Mouse (Mus musculus): ENCODE results near the gene Ssbp4.

The Ssbp4 gene

DNA sequence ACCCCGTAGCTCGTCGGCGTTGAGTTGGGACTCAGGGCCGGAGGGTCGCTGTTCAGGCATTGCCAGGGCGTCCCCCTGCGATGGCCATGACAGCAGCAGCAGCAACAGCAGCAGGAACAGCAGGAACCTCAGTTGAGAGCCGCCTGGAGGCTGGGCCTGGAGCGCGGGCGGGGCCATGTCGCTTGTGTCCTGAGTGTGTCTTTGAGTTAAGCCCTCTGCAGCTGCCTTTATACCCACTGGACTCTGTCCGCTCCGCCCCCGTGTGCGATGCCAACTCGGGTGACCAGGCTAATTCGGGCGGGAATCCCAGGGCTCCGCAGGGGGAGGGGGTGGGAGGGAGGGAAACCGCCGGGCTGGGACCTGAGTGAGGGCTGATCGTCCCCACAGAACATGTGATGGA is 22.8 kb upstream of the Ssbp4 start:
- in situ Hi-C loops (cut with MboI, MseI): no loop called here

DNA sequence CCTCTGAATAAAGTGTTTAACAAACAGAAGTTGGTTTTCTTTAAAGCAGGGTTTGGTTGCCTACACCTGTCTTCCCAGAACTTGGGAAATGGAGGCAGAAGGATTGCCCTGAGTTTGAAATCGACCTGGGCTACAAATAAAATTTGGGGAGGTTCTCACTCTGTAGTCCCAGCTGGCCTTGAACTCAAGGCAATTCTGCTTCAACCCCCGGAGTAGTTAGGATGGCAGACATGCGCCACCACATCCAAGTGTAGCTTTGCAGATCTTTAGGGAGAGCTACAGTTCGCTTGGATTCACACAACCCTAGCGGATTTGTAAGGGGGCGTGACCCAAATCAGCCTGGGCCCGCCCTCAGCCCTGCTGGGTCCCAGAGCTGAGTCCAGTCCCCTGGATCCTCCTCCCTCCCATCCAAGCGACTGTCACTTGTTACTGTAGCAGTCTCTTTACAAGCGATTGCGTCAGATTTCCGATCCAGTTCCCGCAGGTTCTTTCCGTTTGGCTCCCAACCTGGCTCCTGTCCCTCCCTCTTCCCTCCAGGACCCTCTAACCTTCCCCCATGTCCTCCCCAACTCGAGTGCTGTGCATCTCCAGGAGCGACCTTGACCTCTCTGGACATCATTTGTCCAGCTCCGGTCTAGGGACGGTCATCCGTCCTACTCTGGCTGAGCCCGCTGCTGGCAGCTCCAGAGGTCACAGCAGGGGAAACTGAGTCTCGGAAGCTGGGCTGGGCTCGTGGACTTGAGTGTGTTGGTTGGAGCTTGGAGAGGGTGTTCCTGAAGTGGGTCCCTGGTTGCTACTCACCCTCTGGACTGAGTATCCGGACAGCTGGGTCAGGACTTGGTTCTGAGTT is 22.1 kb upstream of the Ssbp4 start:
- in situ Hi-C loops (cut with MboI, MseI): no loop called here

DNA sequence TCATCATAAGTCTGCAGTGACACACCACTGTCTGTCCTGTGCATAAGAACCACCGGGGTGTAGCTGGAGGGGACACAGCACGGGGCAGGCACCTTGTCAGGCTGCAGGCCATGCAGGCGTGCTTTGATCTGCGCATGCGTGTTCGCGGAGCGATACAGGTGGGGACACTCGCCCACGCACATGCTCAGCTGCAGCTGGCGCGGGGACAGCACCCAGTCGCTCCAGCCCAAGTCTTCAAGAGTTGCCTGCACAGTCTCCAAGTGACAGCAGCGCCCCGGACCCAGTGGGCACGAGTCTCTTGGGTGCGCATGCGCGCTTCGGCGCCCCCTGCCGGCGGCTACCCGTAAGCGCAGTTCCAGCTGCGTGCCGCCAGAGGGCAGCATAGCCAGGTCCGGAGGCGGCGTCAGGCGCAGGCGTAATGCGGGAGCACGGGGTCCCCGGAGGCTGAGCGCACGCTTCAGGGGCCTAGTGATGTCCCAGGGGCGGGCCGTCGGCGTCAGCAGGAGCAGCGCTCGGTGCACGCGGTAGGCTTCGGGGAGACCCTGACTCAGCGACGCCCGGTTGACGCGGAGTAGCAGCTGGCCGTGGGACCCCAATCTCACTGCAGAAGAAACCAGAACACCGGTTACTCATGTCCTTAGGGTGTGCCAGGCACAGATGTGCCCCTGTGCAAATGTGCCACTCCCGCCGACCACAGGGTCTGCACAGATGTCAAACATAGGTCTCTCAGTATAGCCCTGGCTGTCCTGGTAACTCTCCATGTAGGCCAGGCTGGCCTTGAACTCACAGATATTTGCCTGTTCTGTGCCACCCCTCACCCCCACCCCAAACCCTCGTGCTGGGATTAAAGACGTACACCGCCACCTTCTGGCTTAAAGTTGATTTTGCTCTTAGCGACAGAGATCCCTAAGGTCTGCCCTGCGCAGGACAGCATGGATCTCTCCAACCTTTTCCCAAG is 21.2 kb upstream of the Ssbp4 start:
- in situ Hi-C loops (cut with MboI, MseI): no loop called here

DNA sequence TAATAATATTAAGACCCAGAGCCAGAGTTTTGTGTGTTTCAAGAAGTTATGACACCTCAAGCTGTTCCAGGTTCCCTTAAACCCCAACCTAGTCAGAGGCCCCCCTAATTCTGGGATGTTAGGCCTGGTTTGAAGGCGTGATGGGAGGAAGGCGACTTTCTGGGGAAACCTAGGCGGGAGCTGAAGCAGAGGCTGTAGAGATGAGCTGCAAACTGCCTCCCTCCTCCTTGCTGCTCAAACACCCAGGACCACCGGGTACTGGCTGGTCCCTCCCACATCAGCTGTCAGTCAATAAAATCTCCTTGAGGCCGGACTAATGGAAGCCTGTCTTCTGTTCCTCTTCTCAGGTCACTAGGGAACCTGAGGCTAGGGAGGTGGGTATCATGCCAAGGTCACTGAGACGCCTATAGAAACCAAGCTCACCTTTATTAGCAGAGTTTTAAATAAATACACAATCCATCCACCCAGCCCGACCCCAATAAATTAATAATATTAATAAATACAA is 20.4 kb upstream of the Ssbp4 start:
- in situ Hi-C loops (cut with MboI, MseI): no loop called here

DNA sequence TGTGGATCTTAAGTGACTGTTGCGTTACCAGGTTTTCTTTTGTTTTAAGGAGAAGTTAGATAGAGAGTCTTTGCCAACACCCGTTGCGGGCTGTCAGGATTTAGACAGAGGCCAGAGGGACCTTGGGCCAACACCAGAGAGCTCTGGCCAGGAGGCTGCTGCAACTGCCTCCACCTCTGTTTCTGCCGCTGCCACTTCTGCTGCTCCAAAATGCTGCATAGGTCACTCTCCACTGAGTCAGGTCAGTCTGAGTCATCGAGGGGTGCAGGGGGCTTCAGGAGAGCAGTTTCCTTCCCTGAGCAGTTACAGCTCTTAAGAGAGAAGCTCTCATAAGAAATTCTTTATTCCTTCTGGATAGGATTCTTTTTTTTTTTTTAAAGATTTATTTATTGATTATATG is 18.4 kb upstream of the Ssbp4 start:
- in situ Hi-C loops (cut with MboI, MseI): no loop called here

DNA sequence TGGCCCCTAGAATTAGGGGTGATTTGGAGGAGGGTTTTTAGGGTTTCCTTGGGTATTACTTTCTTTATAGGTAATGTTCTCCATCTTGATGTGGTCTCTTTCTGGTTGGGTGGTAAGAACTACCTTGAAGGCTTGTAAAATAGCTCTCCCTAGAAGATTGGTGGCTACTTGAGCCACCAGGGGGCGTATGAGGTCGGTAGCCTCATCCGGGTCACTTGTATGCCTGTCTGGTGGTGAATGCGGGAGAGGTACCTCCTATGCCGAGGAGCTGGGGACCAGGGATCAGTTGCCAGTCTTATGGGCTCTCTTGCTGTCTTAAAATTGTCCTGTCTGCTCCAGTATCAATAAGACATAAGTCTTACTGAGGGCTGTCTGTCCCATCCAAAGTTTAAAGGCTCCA is 16.4 kb upstream of the Ssbp4 start:
- in situ Hi-C loops (cut with MboI, MseI): no loop called here

DNA sequence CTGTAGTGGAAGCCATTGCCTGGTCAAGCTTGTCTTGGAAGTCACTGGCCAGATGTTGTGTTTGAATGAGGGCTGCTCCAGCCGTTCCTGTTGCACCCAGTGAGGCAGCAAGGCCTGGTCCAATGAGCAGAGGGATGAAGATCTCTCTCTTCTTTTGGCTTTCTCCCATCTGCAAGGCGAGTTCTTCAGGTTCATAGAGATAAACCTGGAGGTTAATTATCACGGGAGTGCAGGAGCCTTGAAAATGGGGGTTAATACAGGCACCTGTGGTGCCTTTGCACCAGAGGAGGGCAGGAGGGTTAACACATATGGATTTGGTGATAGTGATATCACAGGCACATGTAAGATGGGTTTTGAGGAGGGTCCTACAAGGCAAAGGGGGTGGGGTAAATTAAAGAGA is 13.5 kb upstream of the Ssbp4 start:
- in situ Hi-C loops (cut with MboI, MseI): no loop called here

DNA sequence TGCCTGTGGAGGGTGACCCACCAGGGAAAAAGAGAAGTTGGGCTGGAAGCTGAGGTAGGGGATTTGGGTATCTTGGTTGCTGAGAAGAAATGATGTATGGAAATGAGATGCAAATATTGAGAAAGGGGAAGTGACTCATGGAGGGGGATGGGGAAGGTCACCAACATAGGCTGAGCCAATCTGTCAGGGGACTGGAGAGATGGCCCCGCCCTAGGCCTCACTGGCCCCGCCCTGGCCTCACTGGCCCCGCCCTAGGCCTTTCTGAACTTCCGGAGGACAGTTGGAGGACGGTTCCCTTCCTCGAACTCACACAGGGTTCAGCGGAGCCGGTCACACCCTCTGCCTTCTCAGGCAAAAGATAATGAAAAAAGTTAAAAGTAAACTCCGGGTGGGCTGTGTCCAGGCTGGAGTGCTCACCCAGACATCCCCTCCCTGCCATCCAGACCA is 10.2 kb upstream of the Ssbp4 start:
- in situ Hi-C loops (cut with MboI, MseI): no loop called here

DNA sequence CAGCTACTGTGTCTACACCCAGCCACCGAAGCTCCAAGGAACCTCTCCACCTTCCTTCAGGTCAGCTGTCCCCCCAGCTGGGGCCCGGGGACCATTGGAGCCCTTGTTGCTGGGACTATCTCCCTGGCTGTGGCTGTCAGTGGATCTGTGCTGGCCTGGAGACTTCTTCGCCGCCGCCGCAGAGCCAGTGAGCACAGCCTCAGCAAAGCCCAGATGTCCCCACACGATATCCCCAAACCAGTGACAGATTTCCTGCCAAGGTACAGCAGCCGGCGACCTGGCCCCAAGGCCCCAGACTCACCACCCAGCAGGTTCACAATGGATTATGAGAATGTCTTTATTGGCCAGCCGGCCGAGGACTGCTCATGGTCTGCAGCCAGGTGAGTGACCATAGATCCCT is 9.3 kb upstream of the Ssbp4 start:
- in situ Hi-C loops (cut with MboI, MseI): no loop called here

DNA sequence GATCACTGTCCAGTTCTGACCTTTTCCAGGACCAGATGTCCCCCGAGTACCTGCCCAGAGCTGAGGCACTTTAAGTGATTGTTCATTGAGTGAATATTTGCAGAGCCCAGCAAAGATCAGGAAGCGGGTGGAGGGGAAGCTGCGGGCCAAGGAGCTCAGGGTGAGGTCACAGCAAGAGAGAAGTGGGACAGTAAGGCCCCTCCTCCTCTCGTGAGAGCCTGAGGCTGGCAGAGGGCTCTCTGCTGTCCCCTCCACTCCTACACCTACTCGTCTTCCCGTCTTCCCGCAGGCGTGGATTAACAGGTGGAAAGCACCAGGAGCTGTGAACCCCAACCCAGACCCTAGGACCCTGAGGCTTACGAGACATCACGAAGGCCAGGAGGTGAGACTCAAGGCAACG is 8.0 kb upstream of the Ssbp4 start:
- in situ Hi-C loops (cut with MboI, MseI): no loop called here

DNA sequence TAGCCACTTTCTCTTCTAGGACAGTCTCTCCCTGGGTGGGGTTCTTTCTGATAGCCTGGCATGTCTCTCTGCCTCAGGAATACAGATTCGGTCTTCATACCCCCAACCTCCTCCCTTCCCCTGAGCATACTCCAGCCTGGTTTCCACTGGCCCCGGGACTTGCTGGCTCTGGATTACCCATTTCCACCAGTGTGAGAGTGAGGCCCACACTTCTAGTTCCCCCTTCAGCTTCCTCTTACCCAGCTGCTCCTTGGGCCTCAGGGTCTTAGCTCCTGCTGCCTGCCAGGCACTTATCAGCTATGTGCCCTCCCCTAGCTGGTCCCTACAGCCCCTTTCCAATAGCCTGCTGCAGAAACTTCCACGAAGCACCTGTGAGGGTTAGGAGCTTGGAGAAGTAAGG is 7.2 kb upstream of the Ssbp4 start, which contains the start of gene Lrrc25:
Gene Lrrc25 (plus strand): TSS at position 262 of the 400 bp plus-strand sequence.
- in situ Hi-C loops (cut with MboI, MseI): no loop called here

DNA sequence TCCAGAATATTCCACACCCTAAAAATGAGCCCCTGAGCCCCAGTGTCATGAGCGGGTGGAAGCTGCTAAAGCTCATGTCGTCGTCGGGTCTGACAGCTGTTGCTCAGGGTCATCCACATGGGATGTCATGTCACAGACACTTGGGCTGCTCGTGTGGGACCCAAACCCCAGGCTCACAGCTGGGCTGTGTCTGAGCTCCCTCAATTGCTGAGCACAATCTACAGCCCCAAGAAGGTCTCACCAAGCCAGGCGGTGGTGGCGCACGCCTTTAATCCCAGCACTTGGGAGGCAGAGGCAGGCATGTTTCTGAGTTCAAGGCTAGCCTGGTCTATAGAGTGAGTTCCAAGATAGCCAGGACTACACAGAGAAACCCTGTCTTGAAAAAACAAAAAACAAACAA is 6.6 kb upstream of the Ssbp4 start:
- in situ Hi-C loops (cut with MboI, MseI): no loop called here

DNA sequence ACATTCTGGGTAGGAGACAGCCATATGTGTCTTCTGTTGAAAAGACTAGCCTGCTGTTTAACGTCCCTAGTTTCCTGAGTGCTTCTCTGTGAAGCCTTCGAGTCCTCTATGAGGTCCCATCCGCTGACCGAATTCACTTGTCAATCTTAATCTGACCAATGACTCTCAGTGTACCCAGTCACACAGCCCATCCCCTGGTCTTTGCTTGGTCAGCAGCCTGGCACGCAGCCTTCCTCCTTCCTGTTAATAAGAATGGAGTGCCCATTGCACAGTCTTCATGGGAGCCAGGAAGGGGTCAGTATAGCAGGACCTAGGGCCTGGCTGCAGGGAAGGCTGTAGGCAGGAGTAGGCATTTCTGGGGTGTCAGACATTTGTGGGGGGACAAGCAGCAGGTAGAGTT is 5.8 kb upstream of the Ssbp4 start:
- in situ Hi-C loops (cut with MboI, MseI): no loop called here

DNA sequence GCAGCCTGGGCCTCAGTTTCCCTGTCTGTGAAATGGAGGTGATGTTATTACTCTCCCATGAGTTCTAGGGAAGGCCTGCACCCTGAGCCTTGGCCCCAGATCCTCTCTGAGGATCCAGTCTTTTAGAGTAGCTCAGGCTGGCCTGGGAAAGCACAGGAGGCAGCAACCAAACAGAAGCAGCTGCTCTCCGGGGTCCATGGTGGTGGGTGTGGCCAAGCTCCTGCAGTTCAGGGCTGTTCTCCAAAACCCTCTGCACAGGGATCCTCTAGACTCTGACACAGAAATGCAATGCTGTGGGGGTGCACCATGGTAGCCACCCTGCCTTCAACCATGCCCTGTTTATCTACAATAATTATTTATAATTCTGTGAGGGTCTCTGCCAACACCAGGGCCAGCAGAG is 5.1 kb upstream of the Ssbp4 start:
- in situ Hi-C loops (cut with MboI, MseI): no loop called here

DNA sequence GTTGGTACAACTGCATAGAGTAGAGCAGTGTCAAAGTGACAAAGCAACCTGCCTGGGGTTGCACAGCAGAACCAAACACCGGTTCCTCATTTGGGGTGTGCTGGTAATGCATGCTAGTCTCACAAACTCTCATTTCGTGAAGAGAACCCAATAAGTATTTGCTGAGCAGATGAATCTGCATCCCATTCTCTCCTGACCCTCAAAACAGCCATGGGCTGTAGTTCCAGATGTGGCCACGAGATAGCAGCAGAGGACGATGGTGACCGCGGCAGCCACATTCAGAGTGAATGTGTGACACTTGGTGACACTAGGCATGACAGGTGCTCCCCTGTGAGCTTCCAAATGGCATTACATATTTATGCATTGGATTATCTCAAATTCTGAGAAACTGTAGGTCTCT is 3.2 kb upstream of the Ssbp4 start:
- in situ Hi-C loops (cut with MboI, MseI): no loop called here

DNA sequence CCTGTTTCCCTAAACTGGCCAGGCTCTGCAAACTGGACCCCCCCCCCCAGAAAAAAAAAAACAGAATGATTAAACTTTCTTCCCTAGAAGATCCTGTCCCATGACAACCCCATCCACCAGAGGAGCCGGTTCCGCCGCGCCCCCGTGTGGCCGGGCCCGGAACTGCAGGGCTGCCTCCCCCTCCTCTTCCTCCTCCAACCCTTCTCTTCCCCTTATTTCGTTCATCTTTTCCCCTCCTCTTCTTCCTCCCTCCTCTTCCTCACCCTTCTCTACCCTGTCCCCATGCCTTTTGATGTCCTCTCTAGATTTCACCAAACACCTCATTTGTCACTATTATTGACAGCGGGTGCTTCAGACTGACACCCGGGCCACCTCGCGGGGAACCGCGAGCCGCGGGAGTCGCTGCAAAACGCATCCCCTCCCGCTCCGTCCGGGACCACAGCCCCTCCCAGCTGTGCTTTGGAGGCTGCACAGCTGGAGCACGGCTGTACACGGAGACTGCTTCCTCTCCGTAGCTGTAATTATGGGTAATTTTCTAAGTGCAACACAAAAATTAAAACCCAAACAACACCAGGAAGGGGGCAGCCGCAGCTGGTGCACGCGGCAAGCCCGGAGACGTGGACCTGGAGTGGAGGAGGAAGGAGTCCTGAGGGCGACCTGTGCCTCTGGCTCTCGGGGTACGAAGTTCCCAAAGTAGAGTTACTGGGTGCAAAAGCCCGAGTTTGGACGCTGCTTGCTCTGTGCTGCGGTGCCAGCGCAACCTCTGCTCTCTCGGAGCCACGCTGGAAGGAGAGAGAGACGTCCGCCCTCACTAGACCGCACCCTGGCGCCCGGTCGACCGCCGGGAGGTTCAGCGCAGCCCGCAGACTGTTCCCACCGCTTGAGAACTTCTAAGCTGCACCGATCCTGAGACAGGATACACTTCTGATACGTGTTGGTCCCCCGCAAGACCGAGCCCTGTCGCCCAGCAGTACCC is 2.4 kb upstream of the Ssbp4 start:
- in situ Hi-C loops (cut with MboI, MseI): no loop called here

DNA sequence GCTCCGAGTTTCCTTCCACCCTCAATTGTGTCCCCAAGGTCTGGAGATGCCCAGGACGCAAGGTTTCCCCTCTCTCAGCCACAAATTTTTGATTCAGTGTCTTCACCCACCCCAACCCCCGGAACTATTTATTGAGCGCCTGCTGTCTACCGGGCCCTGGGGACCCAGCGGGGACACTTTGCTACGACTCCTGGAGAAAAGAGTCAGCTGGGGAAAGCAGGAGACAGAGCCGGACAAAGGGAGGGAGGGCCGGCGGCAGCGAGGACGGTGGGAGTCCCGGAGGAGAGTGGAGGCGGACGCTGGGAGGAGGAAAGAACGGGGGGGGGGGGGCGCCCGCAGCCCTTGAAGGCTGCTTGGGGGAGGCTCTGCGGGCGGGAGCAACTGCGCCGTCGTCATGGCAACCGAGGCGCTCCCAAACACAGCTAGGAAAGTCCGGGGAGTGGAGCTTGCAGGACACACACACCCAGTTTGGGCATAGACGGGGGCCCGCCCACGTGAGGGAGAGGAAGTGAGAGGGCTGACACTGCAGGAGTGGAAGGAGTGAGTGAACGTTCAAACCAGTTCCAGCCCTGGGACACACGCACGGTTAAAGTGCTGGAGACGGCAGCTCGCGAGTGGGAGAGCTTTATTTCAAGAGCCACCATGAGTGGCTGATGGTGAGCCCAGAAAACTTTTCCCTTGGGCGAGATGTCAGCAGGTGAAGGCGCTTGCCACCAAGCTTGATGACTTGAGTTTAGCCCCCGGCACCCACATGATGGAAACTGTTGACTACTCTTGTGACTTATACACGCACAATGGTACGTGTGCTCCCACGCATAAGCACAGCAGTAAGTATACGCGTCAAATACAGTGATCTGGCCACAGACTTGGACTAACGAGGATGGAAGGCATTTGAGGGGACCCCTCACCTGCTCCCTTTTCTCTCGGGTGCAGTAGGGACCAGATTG is 1.4 kb upstream of the Ssbp4 start:
- in situ Hi-C loops (cut with MboI, MseI): no loop called here

DNA sequence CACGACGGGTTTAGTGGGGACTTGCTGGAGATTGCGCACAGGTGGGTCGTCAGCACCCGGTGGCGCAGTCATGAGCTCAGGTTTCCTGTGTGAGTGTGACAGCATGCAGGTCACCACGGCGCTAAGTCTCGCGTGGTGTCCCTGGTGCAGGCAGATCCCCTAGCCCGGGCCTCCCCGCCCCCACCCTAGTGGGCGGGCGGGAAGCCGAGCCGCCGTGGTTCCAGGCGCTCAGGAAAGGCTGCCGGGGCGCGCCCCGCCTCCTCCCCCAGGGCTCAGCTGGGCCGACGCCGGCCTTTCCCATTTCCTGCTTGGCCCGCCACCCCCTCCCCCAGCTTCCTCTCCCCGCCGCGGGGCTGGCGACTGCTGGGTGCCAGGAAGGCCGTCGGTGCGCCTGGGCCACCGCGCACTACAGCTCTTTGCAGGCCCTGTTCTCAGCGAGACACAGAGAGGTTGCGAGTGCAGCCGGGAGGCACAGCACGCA is 736 bp upstream of the Ssbp4 start:
- in situ Hi-C loops (cut with MboI, MseI): no loop called here

DNA sequence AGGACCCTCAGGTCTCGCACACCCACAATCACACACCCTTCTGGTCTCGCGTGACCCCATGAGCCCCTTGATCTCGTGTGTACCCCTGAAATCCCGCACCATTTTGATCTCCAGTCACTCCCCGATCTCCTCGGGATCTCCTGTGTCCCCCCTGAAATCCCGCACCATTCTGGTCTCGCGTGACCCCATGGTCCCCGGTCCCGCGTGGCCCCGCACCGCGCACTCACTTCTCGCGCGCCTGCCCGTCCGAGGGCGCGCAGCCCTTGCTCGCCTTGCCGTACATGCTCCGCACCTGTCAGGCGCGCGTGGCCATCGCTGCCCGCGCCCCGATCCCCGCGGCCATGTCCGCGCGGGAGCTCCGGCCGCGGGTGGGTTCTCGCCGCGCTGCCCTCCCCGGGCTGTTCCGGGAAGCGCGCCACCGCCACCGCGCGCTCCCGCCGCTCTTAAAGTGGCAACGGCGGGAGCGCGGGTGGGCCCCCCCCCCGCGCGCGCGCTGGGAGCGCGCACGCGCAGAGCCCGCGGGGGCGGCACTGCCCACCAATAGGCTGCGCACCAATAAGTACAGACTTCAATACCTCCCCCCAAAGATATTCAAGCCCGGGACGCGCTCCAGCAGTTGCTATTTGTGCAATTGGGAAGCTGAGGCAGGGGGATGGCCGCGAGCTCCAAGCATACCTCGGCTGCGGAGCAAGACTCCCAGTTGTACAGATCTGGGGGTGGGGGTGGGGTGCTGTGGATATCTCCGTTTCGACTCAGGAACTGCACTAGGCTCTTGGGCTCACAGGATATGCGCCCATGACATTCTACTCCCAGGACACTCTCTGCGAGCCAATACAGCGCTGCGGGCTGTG is 549 bp downstream of the Ssbp4 start:
- in situ Hi-C loops (cut with MboI, MseI): no loop called here

Data from T-helper 1 cell (primary cell).